Mouse (Mus musculus): ENCODE measurements at regions not wholly inside any gene's neighbourhood (a gene's known extent, or its start where the extent isn't known, plus 50 kb on each side); places are given as distances from the start of the nearest gene placed in this dataset.

DNA sequence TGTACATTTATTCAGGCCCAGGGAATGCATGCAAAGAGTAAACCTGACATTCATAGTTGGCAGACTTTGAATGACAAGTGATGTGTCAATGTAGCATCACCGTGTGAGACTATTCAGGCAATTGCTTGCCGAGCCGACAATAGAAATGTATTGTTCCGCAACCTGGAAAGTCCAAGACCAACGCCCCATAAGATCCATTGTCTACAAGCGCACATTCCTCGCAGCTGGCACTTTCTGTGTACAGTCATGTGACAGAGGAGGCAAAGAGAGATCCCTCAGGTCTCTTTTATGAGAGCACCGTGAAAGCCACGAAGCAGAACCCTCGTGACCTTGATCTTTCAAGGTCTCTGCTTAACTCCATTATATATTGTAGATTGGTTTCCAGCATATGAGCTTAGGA is 150.9 kb upstream of the N4bp1 start:
- intact Hi-C loops (cut with DNase I): no loop called here

DNA sequence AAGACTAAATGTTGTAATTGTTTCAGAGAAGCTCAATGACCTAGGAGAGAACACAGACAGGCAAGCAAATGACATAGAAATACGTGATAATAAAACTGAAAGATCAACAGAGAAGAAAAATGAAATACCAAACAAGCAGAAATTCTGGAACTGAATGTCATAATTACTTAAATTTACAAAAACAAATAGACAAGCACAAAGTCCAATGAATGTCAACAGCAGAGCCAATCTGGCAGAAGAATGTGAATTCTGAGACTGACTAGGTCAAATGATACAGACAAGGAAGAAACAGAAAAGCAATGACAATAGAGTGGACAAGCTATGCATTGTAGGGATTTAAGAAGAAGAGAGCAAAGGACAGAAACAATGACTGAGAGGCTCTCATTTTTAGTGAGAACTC is 143.1 kb upstream of the N4bp1 start:
- TF ChIP-seq CTCF (IDR thresholded peaks at IDR 0.05): no peak
- no peak overlapping the region for H3K27ac ChIP-seq
- intact Hi-C loops (cut with DNase I): no loop called here
- H3K4me3 ChIP-seq: no peak overlapping the region
- DNase-seq (ENCODE audit: extremely low spot score in 1 of 2, low spot score in 2 of 2): no peak

More for the DNA sequence above, 150.9 kb upstream of the N4bp1 start:
- TF ChIP-seq CTCF (IDR thresholded peaks at IDR 0.05): no peak
- DNase-seq (ENCODE audit: extremely low spot score in 1 of 2, low spot score in 2 of 2): no peak
- no peak overlapping the region for H3K4me3 ChIP-seq
- H3K27ac ChIP-seq: no peak overlapping the region

DNA sequence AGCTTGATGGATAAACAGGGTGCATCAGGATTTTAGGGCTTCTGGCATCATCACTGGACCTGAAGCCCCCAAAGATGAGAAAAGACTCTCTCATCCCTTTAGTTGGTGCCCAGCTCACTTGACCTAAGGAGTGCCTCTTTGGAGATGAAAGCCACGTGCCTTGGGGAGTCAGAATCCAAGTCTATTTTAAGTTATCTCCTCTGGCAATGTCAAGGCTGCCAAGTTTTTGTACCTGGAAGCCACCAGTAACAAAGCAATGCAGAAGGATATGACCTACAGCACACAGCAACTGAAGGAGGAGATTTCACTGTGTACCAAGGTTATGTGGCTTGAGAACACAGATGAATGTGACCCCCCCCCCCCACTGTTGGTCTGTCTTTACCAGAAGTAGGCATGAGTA is 140.9 kb upstream of the N4bp1 start:
- no peak for DNase-seq (ENCODE audit: extremely low spot score in 1 of 2, low spot score in 2 of 2)
- Histone ChIP-seq H3K27ac (no peak overlapping the region), H3K4me3 (no peak overlapping the region)
- no peak for TF ChIP-seq CTCF (IDR thresholded peaks at IDR 0.05)
- intact Hi-C loops (cut with DNase I): no loop called here

DNA sequence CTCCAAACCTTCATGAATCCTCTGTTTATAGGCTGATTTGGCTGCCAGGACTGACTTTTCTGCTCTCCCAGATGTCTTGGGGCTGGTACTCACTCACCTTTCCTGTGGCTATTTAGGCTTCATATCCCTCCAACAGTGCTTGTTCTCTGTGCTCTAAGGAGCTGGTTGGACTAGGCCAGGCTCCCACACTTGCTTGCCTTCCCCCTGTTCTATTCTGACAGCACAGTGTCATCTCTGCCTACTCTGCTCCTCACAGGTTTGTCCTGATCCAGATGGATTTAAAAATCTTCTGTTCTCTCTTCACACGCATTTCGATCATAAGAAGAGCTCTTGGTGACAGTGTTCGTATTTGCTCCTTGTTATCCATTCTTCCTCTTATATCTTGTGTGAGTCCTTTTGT is 134.7 kb upstream of the N4bp1 start:
- Histone ChIP-seq H3K4me3 (no peak overlapping the region), H3K27ac (no peak overlapping the region)
- TF ChIP-seq CTCF (IDR thresholded peaks at IDR 0.05): no peak
- intact Hi-C loops (cut with DNase I): no loop called here
- DNase-seq (ENCODE audit: extremely low spot score in 1 of 2, low spot score in 2 of 2): no peak

DNA sequence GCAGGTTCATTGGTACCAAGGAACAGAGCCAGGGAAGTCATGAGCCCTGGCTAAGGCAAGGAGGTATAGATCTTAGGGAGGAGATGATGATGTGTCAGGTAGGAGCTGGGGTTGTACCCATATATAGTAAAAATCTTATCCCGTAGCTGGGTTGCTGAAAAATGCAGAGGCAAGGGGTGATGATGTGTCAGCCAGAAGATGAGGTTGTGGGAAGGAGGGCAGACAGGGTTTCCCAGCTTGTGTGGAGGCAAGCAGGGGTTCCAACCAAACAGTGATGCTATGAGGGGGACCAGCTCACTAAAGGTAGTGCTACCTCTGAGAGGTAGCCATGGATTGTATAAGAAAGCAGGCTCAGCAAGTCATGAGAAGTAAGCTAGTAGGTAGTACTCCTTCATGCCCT is 90.5 kb upstream of the N4bp1 start:
- no peak for DNase-seq (ENCODE audit: extremely low spot score in 1 of 2, low spot score in 2 of 2)
- Histone ChIP-seq H3K4me3 (no peak overlapping the region), H3K27ac (no peak overlapping the region)
- intact Hi-C loops (cut with DNase I): no loop called here
- TF ChIP-seq CTCF (IDR thresholded peaks at IDR 0.05): no peak

DNA sequence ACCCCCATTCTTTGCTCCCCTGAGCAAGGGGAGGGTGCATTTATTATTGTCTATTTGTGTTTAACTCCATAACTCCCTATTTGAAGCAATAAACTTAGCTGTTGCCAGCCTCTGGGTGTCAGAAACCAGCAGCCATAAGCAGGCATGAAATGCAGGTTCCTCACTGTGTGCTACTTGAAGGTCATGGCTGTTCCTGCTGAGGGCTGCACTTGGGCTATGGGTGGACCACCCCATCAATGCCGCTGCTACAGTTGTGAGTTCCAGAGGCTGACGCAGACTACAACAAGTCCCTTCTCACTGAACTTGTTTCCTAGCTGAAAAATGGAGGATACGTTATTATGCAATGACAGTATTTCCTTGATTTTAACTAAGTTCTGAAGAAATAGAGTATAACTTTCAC is 86.7 kb upstream of the N4bp1 start:
- Histone ChIP-seq H3K27ac (no peak overlapping the region), H3K4me3 (no peak overlapping the region)
- TF ChIP-seq CTCF (IDR thresholded peaks at IDR 0.05): no peak
- intact Hi-C loops (cut with DNase I): no loop called here
- no peak for DNase-seq (ENCODE audit: extremely low spot score in 1 of 2, low spot score in 2 of 2)

DNA sequence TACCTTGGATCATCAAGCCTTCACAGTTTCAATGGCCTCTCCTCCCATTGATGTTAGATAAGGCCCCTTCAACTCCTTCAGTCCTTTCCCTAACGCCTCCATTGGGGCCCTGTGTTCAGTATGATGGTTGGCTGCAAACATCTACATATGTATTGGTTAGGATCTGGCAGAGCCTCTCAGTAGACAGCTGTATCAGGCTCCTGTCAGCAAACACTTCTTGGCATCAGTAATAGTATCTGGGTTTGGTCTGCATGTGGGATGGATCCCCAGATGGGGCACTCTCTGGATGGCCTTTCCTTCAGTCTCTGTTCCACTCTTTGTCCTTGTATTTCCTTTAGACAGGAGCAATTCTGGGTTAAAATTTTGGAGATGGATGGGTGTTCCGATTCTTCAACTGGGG is 84.0 kb upstream of the N4bp1 start:
- H3K27ac ChIP-seq: no peak overlapping the region
- intact Hi-C loops (cut with DNase I): no loop called here

DNA sequence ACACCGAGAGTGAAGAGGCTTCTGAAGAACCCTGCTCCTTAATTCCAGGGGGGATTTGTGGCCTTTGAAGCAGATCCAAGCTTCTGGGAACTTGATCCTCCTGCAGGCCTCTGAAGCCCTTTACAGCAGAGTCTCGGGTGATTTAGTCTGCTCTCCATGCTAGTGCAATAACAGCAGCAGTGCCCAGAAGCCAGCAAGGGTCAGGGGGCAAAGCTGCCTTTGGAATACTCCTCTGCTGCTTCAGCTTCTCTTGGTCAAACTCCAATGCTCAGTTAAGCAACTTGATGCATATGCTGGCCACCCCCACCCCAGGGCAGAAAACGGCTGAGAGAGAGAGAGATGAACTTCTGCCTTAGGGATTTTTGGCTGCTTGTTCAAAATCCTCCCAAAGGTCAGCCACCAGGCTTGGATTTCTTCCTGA is 82.8 kb upstream of the N4bp1 start:
- Histone ChIP-seq H3K27ac (no peak overlapping the region), H3K4me3 (no peak overlapping the region)
- no peak for DNase-seq (ENCODE audit: extremely low spot score in 1 of 2, low spot score in 2 of 2)
- intact Hi-C loops (cut with DNase I): no loop called here
- TF ChIP-seq CTCF (IDR thresholded peaks at IDR 0.05): no peak

More for the DNA sequence above, 84.0 kb upstream of the N4bp1 start:
- DNase-seq (ENCODE audit: extremely low spot score in 1 of 2, low spot score in 2 of 2): no peak
- H3K4me3 ChIP-seq: no peak overlapping the region
- TF ChIP-seq CTCF (IDR thresholded peaks at IDR 0.05): no peak

DNA sequence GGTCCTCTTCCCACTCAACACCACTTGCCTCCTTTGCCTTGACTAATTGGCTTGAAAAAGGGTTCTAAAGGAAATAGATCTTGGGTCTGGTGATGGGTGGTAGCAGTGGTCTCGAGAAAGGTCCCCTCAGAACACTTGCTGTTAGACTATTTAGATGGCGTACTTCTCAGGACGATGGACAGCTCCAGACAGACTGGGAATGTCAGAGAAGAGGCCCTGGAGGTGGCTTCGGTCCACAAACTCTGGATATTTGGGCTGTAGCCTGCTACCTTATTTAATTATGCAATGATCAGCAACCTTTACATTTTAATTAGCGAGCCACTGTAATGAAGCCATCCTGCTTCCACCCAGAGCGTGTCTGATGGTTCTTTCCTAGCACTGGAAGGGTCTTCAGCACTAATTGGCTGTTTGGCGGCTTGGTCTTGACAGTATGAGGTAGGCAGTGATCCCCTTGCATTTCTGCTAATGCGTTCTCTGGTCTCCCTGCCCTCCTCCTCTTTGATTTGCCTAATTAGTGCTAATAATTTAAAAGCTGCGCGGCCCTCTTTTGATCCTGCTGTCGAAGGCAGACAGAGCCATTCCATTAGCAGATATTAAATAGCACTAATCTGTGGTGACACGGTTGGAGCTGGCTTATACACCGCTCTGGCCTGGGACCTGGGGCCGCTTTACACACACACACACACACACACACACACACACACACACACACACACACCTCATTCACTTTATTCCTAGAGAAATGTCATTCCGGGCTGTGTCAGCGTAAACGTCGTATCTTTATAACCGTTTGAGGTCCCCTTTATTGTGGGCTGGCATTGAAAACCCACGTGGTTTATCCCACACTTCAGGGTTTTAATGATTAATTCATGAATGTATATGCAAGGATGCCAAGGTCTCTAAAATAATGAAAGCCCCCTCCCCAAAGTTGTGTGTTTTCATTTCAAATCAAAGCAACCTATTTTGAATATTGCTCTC is 76.4 kb upstream of the N4bp1 start:
- Histone ChIP-seq H3K27ac (no peak overlapping the region), H3K4me3 (no peak overlapping the region)
- no peak for TF ChIP-seq CTCF (IDR thresholded peaks at IDR 0.05)
- DNase-seq (ENCODE audit: extremely low spot score in 1 of 2, low spot score in 2 of 2): no peak
- intact Hi-C loops (cut with DNase I): no loop called here
